Mouse (Mus musculus) limb, embryonic 12.5 days (tissue): ENCODE measurements at regions not wholly inside any gene's neighbourhood (a gene's known extent, or its start where the extent isn't known, plus 50 kb on each side); places are given as distances from the start of the nearest gene placed in this dataset.

ENCODE experiments used
- ATAC-seq: fragments of 200-750 bp; cut with Nextera tagmentation; 2 replicates; pipeline ENCODE4 v1.8.0; 2017; ENCODE audit warnings: low read depth, moderate TSS enrichment; ENCODE audit not compliant: insufficient number of reproducible peaks, insufficient read depth, low FRiP score, low TSS enrichment
- H3K27ac ChIP-seq: fragments of 300-500 bp; sonication (generic); 2 replicates; pipeline ENCODE4 v1.5.1; 2016; ENCODE audit warnings: mild to moderate bottlenecking, moderate library complexity
- H3K27me3 ChIP-seq: fragments of 300-500 bp; sonication (generic); 2 replicates; pipeline ENCODE4 v1.6.1; 2016; ENCODE audit warnings: mild to moderate bottlenecking, moderate library complexity
- H3K36me3 ChIP-seq: fragments of 300-500 bp; sonication (generic); 2 replicates; pipeline ENCODE4 v1.6.1; 2016; ENCODE audit warnings: mild to moderate bottlenecking, moderate library complexity
- H3K4me1 ChIP-seq: fragments of 300-500 bp; sonication (generic); replicated peaks from 2 replicates; pipeline ENCODE4 v1.6.1; 2016
- H3K4me2 ChIP-seq: fragments of 300-500 bp; sonication (generic); 2 replicates; pipeline ENCODE4 v1.6.1; 2016; ENCODE audit warnings: mild to moderate bottlenecking, moderate library complexity
- H3K4me3 ChIP-seq: fragments of 300-500 bp; sonication (generic); replicated peaks from 2 replicates; pipeline ENCODE4 v1.5.1; 2016; ENCODE audit warnings: mild to moderate bottlenecking
- H3K9ac ChIP-seq: fragments of 300-500 bp; sonication (generic); replicated peaks from 2 replicates; pipeline ENCODE4 v1.6.1; 2016; ENCODE audit warnings: mild to moderate bottlenecking, moderate library complexity
- H3K9me3 ChIP-seq: fragments of 300-500 bp; sonication (generic); 2 replicates; pipeline ENCODE4 v1.6.1; 2016; ENCODE audit warnings: mild to moderate bottlenecking, moderate library complexity
- WGBS: fragments of 180-500 bp; shearing (Covaris S2); methylation state at CpG from one replicate; pipeline ENCODE4 v1.1.7; 2016; 5-methylcytosine and 5-hydroxymethylcytosine counted together

DNA sequence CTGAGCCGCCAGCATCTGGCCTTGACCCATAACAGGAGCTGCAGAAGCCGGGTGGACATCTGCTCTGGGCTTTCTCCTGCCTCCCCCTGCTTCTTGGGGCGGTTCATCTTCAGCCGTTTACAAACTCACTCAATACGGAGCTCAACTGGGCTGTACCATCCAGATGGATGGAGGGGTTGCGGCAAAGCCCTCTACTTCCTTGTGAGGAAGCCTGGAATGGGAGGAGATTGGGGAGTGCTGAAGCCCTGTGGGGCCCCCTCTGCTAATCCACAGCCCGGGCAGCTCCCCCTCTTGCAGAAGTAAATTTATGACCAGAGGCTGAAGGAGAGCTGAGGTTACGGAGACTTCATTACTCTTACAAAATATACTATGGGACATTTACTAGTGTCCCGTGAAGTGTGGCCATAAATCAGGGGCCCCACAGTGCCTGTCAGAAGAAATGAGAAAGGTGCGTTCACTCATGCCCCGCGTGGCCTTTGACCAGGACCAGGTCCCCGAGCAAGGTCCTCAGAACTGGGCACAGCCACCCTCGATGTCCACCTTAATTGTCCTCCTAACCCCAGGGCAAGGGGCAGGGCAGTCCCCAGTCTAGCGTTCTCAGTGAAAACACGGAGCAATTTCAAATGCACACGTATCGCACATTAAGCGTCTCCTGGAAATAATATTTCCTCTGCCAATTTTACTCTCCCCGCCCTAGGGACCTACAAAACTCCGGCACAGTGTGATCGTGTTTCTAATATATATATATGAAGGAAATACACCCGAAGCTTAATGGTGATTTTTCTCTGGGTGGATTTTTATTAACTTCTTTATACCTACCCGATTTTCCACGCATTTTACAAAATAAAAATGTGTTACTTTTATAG lies 115.1 kb downstream of the Cdc5l start:
- H3K36me3 ChIP-seq: no peaks in the 10 kb centered on the region
- H3K4me3 ChIP-seq: peak overlapping the region; percentile 12; the same call in 1 of the 2 replicates
- H3K9ac ChIP-seq: no peak overlapping the region
- H3K4me2 ChIP-seq: peak overlapping the region; percentile 50
- H3K27me3 ChIP-seq: peaks cover 75% of the 10 kb centered on the region
- H3K9me3 ChIP-seq: peaks cover 3% of the 10 kb centered on the region; the same call in 1 of the 2 replicates
- peak; percentile 56 for ATAC-seq
- 9% methylated on average over 25 of the region's 25 CpGs for WGBS
- H3K4me1 ChIP-seq: peaks cover 46% of the 10 kb centered on the region
- peak overlapping the region; percentile 70 for H3K27ac ChIP-seq

DNA sequence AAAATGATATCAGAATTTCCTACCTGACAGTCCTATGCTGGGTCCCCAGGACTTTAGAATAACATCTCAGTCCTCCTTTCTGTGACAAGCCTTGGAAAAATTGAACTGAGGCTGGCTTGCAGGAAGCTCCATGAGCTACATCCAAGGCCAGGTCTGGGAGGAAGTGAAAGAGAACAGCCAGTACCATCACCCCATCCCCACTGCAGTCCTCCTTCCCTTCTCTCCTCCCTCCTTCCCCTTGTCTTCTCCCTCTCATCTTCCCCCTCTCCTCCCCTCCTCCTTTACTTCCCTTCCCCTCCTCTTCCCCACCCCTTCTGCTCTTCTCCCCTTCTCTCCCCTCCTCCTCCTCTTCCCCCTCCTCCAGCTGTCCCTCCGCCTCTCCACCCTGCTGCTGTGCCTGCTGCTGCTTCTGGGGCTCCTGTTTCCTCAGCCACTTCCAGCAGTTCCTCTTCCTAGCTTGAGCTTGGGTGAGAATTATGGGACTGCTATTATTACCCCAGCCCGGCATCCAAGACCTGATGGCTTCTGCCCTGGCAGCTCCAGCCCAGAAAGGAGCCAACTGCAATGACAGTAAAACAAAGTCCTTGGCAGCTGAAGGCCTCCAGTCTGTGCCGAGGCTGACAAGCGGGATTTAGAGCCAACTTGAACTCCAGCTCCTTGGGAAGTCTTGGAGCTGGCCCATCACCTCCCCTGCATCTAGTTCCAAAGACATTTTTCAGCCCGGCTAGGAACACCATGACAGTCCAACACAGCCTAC lies 120.8 kb downstream of the Cdc5l start:
- no peak for ATAC-seq
- Histone ChIP-seq H3K9me3 (peaks cover 12% of the 10 kb centered on the region), H3K36me3 (no peaks in the 10 kb centered on the region), H3K27ac (no peak overlapping the region), H3K4me2 (no peak overlapping the region), H3K9ac (no peak overlapping the region), H3K4me1 (peaks cover 9% of the 10 kb centered on the region), H3K4me3 (no peak overlapping the region), H3K27me3 (peaks cover 54% of the 10 kb centered on the region)
- 57% methylated on average over 5 of the region's 5 CpGs for WGBS

DNA sequence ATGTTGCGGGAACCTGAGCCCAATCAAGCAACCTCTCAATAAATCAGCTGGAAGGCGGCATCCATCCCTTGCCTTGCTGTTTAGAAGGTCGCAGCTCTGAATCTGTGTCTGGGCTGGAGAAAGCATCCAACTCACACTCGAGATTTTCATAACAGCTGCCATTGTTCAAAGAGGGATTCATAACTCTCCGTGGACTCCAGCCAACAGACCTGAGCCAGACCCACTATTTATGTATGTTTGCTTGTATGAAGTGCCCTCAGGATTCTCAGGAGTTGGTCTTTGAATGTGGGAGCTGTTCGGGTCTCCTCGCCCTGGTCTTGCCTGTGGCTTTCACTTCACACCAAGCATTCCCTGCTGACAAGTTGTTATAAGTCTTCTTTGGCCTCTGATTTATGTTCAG lies 127.0 kb downstream of the Cdc5l start:
- H3K27ac ChIP-seq: no peak overlapping the region
- no peak overlapping the region for H3K4me2 ChIP-seq
- H3K4me3 ChIP-seq: no peak overlapping the region
- peaks cover 17% of the 10 kb centered on the region for H3K4me1 ChIP-seq
- no peaks in the 10 kb centered on the region for H3K36me3 ChIP-seq
- ATAC-seq: no peak
- H3K27me3 ChIP-seq: peaks cover 9% of the 10 kb centered on the region; the same call in 1 of the 2 replicates
- H3K9me3 ChIP-seq: peaks cover 9% of the 10 kb centered on the region
- 53% methylated on average over 7 of the region's 7 CpGs for WGBS
- H3K9ac ChIP-seq: no peak overlapping the region

DNA sequence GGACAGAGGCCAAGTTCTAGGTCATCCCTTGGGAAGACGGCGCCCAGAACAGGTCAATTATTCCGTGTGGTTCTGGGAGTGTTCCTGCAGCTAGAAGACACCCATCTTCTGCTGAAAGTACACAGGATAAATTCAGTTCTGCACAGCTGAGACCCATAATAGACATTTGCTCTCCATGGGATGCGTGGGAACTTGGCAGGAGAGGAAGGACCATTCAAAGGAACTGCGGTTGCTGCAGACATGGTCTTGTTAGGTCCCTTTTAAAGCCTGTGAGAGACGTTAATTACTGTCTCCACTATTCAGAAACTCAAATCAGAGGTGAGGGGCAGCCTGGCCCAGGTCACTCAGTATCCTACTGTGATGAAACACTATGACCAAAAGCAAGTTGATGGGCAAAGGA lies 130.4 kb downstream of the Cdc5l start:
- ATAC-seq: no peak
- Histone ChIP-seq H3K27me3 (peaks cover 11% of the 10 kb centered on the region; the same call in 1 of the 2 replicates), H3K27ac (no peak overlapping the region), H3K4me3 (no peak overlapping the region), H3K9ac (no peak overlapping the region), H3K36me3 (no peaks in the 10 kb centered on the region), H3K9me3 (no peaks in the 10 kb centered on the region), H3K4me2 (no peak overlapping the region), H3K4me1 (peaks cover 20% of the 10 kb centered on the region)
- WGBS: 83% methylated on average over 6 of the region's 6 CpGs

DNA sequence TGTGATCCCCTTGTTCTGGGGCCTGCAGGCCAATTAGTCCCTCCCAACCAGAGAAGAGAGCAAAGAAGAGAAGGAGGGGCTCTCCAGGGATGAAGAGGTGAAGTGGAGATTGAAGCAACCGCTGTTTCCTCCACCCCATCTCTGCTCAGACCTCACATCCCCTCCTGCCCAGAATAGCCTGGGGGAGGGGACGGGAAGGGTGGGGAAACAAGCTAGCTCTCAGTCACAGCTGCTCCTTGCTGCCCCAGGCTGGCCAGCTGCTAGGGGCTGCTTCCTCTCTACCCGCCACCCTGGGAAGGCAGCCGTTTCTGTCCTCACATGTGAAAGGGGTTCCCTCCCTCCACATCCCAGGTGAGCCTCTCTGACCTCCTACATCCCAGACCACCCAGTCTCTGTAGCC lies 135.2 kb downstream of the Cdc5l start:
- WGBS: 8% methylated on average over 4 of the region's 4 CpGs
- H3K9ac ChIP-seq: no peak overlapping the region
- peaks cover 9% of the 10 kb centered on the region; the same call in 1 of the 2 replicates for H3K27me3 ChIP-seq
- peak overlapping the region; percentile 8; the same call in 1 of the 2 replicates for H3K4me2 ChIP-seq
- no peaks in the 10 kb centered on the region for H3K36me3 ChIP-seq
- H3K4me1 ChIP-seq: peaks cover 13% of the 10 kb centered on the region
- no peaks in the 10 kb centered on the region for H3K9me3 ChIP-seq
- 0 out of 2 replicates have a peak, but pooled peaks have one; percentile 33 for ATAC-seq
- 0 out of 2 replicates have a peak overlapping the region, but pooled peaks have one; percentile 35 for H3K27ac ChIP-seq
- H3K4me3 ChIP-seq: no peak overlapping the region

DNA sequence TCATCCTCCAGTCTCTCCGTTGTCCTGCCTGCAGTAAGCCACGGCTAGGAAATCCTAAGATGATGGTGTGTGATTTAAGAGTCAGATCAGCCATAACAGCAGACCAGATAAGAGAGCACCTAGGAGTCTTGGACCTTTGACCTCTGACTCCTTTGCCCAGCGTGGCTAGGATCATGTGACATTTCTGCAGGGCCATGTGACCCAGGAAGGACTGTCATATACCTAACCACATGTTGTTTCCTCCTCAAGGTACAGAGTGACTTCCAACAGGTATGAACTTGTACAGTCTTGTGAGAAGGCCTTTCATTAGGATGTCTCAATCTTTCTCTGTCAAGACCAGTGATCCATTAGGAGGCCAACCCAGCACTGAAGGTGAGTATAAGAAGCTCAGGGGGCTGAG lies 135.7 kb downstream of the Cdc5l start:
- Histone ChIP-seq H3K27me3 (peaks cover 4% of the 10 kb centered on the region; the same call in 1 of the 2 replicates), H3K27ac (0 out of 2 replicates have a peak overlapping the region, but pooled peaks have one; percentile 35), H3K9me3 (no peaks in the 10 kb centered on the region), H3K4me2 (no peak overlapping the region), H3K4me1 (peaks cover 17% of the 10 kb centered on the region), H3K9ac (no peak overlapping the region), H3K4me3 (no peak overlapping the region), H3K36me3 (no peaks in the 10 kb centered on the region)
- WGBS: 64% methylated on average over 3 of the region's 3 CpGs
- no peak for ATAC-seq

DNA sequence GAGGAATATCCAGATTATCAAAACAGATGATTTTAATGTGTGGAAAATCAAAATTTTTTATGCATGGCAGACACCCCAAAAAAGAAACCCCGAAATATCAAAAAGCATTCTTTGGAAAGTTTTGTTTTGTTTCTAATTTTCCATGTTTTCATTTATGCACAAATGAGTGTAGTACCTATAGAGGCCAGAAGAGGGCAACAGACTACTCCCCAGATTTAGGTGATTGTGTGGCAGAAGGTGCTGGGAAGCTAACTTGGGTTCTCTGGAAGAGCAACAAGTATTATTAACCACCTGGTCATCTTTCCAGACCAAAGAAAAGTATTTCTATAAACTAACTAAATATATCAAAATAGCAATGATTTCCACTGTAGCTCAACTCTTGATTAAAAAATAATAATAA lies 137.2 kb downstream of the Cdc5l start:
- 97% methylated on average over 1 of the region's 1 CpGs for WGBS
- H3K36me3 ChIP-seq: no peaks in the 10 kb centered on the region

DNA sequence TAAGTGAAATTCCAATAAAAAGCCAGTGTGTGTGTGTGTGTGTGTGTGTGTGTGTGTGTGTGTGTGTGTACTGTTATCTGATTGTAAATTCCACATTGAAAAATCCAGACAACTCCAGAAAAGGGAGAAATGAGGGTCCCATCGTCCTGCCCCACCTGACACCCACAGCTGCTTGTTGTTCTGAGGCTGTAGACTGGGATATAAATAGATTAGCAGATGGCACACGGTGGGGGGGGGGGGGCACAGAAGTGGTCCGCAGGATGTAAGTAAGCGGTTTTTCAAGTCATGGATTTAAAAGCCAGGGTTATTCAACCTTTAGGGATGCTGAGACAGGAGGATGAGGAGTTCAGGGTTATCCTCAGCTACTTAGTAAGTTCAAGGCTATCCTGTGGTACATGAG lies 138.7 kb downstream of the Cdc5l start:
- ATAC-seq: no peak
- Histone ChIP-seq H3K9me3 (no peaks in the 10 kb centered on the region), H3K9ac (no peak overlapping the region), H3K4me1 (peaks cover 23% of the 10 kb centered on the region), H3K4me3 (no peak overlapping the region), H3K27me3 (0 out of 2 replicates have a peak, but pooled peaks cover 3% of the 10 kb centered on the region), H3K36me3 (no peaks in the 10 kb centered on the region), H3K4me2 (no peak overlapping the region), H3K27ac (no peak overlapping the region)
- 57% methylated on average over 4 of the region's 4 CpGs for whole genome bisulfite sequencing

More for the DNA sequence above, 137.2 kb downstream of the Cdc5l start:
- no peaks in the 10 kb centered on the region for H3K9me3 ChIP-seq
- no peak overlapping the region for H3K4me3 ChIP-seq
- no peak for ATAC-seq
- H3K4me2 ChIP-seq: no peak overlapping the region
- no peak overlapping the region for H3K9ac ChIP-seq
- H3K4me1 ChIP-seq: peaks cover 23% of the 10 kb centered on the region
- peaks cover 3% of the 10 kb centered on the region; the same call in 1 of the 2 replicates for H3K27me3 ChIP-seq
- H3K27ac ChIP-seq: no peak overlapping the region

DNA sequence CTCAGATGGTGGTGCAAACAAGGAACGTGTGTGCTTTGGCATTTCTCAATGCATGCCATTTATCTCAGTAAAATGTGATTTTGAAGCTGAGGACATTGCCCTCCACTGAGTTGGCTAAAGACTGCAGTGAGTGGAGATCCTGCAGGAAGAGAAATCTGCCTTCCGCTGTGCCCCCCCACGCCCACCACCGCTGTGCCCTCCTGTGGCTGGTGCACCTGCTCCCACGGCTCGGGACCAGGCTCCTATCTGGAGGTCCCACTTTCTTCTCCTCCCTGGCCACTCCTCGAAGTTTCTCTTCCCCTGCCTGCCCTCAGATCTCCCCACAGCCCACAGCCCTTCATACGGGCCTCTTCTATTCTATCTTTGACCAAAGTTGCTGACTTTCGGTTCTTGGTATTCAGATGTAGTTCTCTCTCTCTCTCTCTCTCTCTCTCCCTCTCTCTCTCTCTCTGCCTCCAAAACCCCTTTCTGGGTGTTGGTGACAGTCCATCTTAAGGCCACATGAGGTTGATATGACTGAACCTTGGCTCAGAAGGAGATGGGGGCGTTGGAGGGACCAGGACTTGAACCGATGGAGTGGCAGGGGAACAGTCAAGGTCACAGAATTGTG lies 139.2 kb downstream of the Cdc5l start:
- Histone ChIP-seq H3K36me3 (no peaks in the 10 kb centered on the region), H3K27ac (no peak overlapping the region), H3K4me1 (peaks cover 23% of the 10 kb centered on the region), H3K9ac (no peak overlapping the region), H3K27me3 (0 out of 2 replicates have a peak, but pooled peaks cover 3% of the 10 kb centered on the region), H3K9me3 (no peaks in the 10 kb centered on the region), H3K4me2 (no peak overlapping the region), H3K4me3 (no peak overlapping the region)
- no peak for ATAC-seq
- WGBS: 91% methylated on average over 11 of the region's 11 CpGs

DNA sequence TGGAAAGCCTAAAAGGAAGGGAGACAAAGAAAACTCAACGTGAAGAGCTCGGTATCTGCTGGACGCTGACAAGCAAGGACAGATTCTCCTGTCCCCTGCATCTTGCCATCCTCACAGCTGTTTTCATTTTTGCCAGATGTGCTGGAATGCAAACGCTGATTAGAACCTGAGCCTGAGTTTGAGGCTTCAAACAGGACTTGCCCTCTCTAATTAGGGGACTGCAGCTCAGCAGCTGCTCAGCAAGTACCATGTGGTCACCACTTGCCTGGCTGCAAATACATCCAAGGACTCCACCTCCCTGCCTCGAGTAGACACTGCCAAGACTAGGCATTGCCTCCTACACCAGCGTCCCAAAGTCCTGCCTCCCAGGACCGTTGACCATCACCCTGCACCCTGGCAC lies 140.7 kb downstream of the Cdc5l start:
- Histone ChIP-seq H3K27ac (no peak overlapping the region), H3K4me3 (no peak overlapping the region), H3K36me3 (no peaks in the 10 kb centered on the region), H3K9me3 (no peaks in the 10 kb centered on the region), H3K27me3 (no peaks in the 10 kb centered on the region), H3K4me1 (peaks cover 13% of the 10 kb centered on the region), H3K9ac (no peak overlapping the region), H3K4me2 (no peak overlapping the region)
- WGBS: 30% methylated on average over 7 of the region's 7 CpGs
- no peak for ATAC-seq

DNA sequence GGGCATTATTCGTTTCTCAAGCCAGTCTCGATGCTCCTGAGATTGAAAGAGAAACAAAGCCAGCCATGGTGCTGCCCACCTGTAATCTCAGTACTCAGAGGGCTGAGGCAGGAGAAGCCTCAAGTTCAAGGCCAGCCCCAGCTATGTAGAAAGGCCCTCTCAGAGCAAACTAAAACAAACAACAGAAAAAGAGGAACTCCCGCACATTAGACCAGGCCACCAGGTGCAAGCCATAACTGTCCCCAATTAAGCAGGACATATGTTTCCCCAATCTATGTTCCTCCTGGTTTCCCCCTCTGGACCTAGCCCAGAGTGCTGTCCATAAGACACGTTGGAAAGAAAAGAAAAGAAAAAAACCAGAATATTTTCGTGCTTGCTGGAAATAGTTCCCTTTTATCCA lies 142.5 kb downstream of the Cdc5l start:
- Histone ChIP-seq H3K9ac (no peak overlapping the region), H3K4me1 (peaks cover 11% of the 10 kb centered on the region), H3K4me3 (no peak overlapping the region), H3K4me2 (no peak overlapping the region), H3K27ac (no peak overlapping the region), H3K9me3 (no peaks in the 10 kb centered on the region), H3K27me3 (no peaks in the 10 kb centered on the region), H3K36me3 (no peaks in the 10 kb centered on the region)
- no peak for ATAC-seq
- WGBS: 81% methylated on average over 5 of the region's 5 CpGs
